Mouse (Mus musculus) myocyte (in vitro differentiated cells): ENCODE data around the gene Gns. TPM values are rescaled to one million over a fixed set of nuclear protein-coding genes. Genes with fewer than 3 reads are reported as not detected.

Experiments
- H3K27me3 ChIP-seq: one replicate; pipeline ENCODE4 v1.6.1; 2011; ENCODE audit not compliant: control insufficient read depth, insufficient read depth, insufficient read length
- H3K36me3 ChIP-seq: one replicate; pipeline ENCODE4 v1.6.1; 2011; ENCODE audit not compliant: control insufficient read depth, insufficient read depth
- H3K4me2 ChIP-seq: one replicate; pipeline ENCODE4 v1.6.1; 2011; ENCODE audit warnings: low read depth, control low read depth
- H3K4me3 ChIP-seq: one replicate; pipeline ENCODE4 v1.5.1; 2011; ENCODE audit warnings: mild to moderate bottlenecking, control low read depth, moderate library complexity
- H3K79me2 ChIP-seq: one replicate; pipeline ENCODE4 v1.6.1; 2011; ENCODE audit not compliant: control insufficient read depth, insufficient read depth
- H3ac ChIP-seq: one replicate; pipeline ENCODE4 v1.6.1; 2011; ENCODE audit not compliant: control insufficient read depth, insufficient read length
- CEBPB ChIP-seq: IDR thresholded peaks from 2 replicates; pipeline ENCODE4 v1.6.1; 2011; ENCODE audit warnings: mild to moderate bottlenecking, moderate library complexity; ENCODE audit not compliant: poor library complexity, insufficient read depth, severe bottlenecking
- E2F4 ChIP-seq: IDR thresholded peaks from one replicate; pipeline ENCODE4 v1.6.1; 2011; ENCODE audit warnings: mild to moderate bottlenecking, control low read depth, moderate library complexity; ENCODE audit not compliant: insufficient read depth
- MAX ChIP-seq: IDR thresholded peaks from one replicate; pipeline ENCODE4 v1.6.1; 2011; ENCODE audit warnings: low read depth, mild to moderate bottlenecking, control low read depth
- MYOD1 ChIP-seq, 3 experiments: IDR thresholded peaks; one replicate each; pipeline ENCODE4 v1.6.1; 2011; ENCODE audit warnings: control low read depth in 2 of 3, low read depth in 2 of 3, mild to moderate bottlenecking in 2 of 3, moderate library complexity in 1 of 3; ENCODE audit not compliant: insufficient read length in 2 of 3, control insufficient read depth in 1 of 3
- MYOG ChIP-seq, 3 experiments: IDR thresholded peaks; one replicate each; pipeline ENCODE4 v1.6.1; 2011; ENCODE audit warnings: control low read depth in 2 of 3, low read depth in 2 of 3, mild to moderate bottlenecking in 2 of 3; ENCODE audit not compliant: insufficient read length in 2 of 3, control insufficient read depth in 1 of 3, insufficient read depth in 1 of 3
- POLR2A ChIP-seq: IDR thresholded peaks from one replicate; pipeline ENCODE4 v1.6.1; 2011; ENCODE audit warnings: low read depth, mild to moderate bottlenecking, control low read depth, moderate library complexity; ENCODE audit not compliant: insufficient read length
- POLR2AphosphoS2 ChIP-seq: IDR thresholded peaks from one replicate; pipeline ENCODE4 v1.6.1; 2011; ENCODE audit warnings: low read depth, control low read depth; ENCODE audit not compliant: insufficient read length
- REST ChIP-seq: IDR thresholded peaks from one replicate; pipeline ENCODE4 v1.6.1; 2011; ENCODE audit warnings: mild to moderate bottlenecking, control low read depth, moderate library complexity; ENCODE audit not compliant: insufficient read depth, insufficient read length
- SRF ChIP-seq: IDR thresholded peaks from one replicate; pipeline ENCODE4 v1.6.1; 2011; ENCODE audit warnings: low read depth; ENCODE audit not compliant: control insufficient read depth, insufficient read length
- TCF12 ChIP-seq: IDR thresholded peaks from one replicate; pipeline ENCODE4 v1.6.1; 2011; ENCODE audit warnings: mild to moderate bottlenecking, control low read depth; ENCODE audit not compliant: poor library complexity, insufficient read depth, severe bottlenecking
- TCF3 ChIP-seq: IDR thresholded peaks from one replicate; pipeline ENCODE4 v1.6.1; 2011; ENCODE audit warnings: low read depth, control low read depth; ENCODE audit not compliant: insufficient read length
- USF1 ChIP-seq: IDR thresholded peaks from one replicate; pipeline ENCODE4 v1.6.1; 2011; ENCODE audit warnings: low read depth, mild to moderate bottlenecking, control low read depth, moderate library complexity
- polyA plus RNA-seq: library from polyadenylated mRNA; unstranded; fragments of >200 nt; fragmentation: generic; extraction: Trizol; gene quantifications from one replicate; pipeline ENCODE4 v1.2.1, GENCODE M21; 2012; ENCODE audit warnings: missing spikeins

Gns gene
- polyA plus RNA-seq, 1 experiment: 81.4 TPM

DNA sequence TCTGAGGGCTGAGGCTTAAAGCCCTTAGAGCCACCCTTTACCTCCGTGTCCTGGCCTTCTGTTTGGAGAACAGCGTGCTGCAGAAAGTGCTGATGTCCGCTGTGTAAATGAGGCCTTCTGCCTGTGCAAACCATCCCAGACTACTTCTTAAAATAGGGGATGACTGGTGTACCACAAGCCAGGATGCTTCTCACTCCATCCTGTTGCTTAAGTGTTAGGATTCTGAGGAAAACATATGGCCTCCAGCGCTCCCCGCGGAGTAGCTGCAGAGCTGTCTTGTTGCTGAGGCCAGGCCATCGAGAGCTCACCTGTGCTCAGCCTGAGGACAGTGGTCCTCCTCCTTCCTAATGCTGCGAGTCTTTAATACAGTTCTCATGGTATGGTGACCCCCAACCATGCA, 27.0 kb downstream of the Gns start:
- H3K79me2 ChIP-seq: no peaks in the 10 kb centered on the region
- H3K4me3 ChIP-seq: no peak overlapping the region
- no peak for TF ChIP-seq POLR2AphosphoS2
- TF ChIP-seq USF1: no peak
- no peak for TF ChIP-seq TCF12
- no peak for TF ChIP-seq REST
- TF ChIP-seq TCF3: no peak
- TF ChIP-seq E2F4: no peak
- no peak for TF ChIP-seq MYOD1 (IDR thresholded peaks at IDR 0.05; ENCODE audit: control insufficient read depth in 1 of 3, insufficient read length in 2 of 3, low read depth in 2 of 3)
- no peak for TF ChIP-seq SRF
- TF ChIP-seq MAX: no peak
- no peak for TF ChIP-seq MYOG (IDR thresholded peaks at IDR 0.05; ENCODE audit: control insufficient read depth in 1 of 3, insufficient read depth in 1 of 3, insufficient read length in 2 of 3, low read depth in 2 of 3)
- no peak for TF ChIP-seq CEBPB
- no peak for TF ChIP-seq POLR2A

DNA sequence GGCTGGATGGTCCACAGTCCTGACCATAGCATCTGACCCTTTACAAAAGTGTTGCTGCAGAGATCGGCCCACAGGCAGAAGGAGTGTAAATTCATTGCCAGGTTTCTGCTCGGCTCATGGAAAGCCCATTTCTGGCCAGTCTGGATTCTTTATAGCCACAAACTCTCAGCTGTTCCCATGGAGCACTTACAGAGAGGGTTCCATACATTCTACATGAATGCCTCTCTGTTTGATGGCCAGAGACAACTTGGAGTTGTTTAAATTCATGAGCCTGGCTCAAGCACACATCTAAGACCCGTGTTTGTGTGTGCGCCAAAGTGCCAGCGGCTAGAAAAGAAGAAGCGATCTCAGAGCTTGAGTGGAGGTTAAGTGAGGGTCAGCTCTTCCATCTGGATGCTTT, 29.4 kb downstream of the Gns start:
- Histone ChIP-seq H3K4me2 (no peak overlapping the region), H3ac (no peak overlapping the region), H3K27me3 (no peaks in the 10 kb centered on the region), H3K36me3 (peaks cover 19% of the 10 kb centered on the region), H3K79me2 (no peaks in the 10 kb centered on the region), H3K4me3 (no peak overlapping the region)
- TF ChIP-seq USF1 (no peak), MYOD1 (IDR thresholded peaks at IDR 0.05; ENCODE audit: control insufficient read depth in 1 of 3, insufficient read length in 2 of 3, low read depth in 2 of 3) (no peak)

More for the DNA sequence above, 27.0 kb downstream of the Gns start:
- Histone ChIP-seq H3K4me2 (no peak overlapping the region), H3K27me3 (no peaks in the 10 kb centered on the region), H3K36me3 (peaks cover 19% of the 10 kb centered on the region), H3ac (no peak overlapping the region)

DNA sequence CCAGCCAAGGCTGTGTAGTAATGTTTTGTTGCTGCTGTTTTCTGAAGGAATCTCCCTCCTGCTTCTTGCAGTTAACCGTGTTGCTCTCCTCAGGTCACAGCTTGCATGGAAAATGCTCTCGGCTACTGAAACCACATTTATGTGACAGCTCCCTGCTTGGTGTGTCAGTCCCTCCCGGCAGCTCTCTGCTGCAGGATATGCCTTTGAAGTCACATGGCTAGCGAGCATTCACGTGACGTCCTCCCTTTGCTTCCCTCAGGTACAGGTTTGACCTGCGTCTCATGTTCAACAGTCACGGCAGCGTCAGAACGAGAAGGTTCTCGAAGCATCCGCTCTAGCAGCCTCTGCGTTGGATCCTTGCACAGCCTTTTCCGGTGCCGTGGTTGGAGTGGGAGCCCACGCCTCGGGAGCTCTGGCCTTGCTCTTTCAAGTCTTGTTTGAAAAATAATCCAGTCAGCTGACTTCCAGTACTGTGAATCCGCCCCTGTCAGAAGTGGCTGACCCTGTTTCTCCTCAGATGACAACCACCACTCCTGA, 30.0 kb downstream of the Gns start:
- TF ChIP-seq TCF12 (no peak), POLR2A (no peak), E2F4 (no peak), USF1 (no peak), TCF3 (no peak), REST (no peak), SRF (no peak), MAX (no peak), CEBPB (no peak), POLR2AphosphoS2 (no peak), MYOG (IDR thresholded peaks at IDR 0.05; ENCODE audit: control insufficient read depth in 1 of 3, insufficient read depth in 1 of 3, insufficient read length in 2 of 3, low read depth in 2 of 3) (no peak), MYOD1 (IDR thresholded peaks at IDR 0.05; ENCODE audit: control insufficient read depth in 1 of 3, insufficient read length in 2 of 3, low read depth in 2 of 3) (no peak)
- Histone ChIP-seq H3K79me2 (no peaks in the 10 kb centered on the region), H3K36me3 (peaks cover 19% of the 10 kb centered on the region), H3K4me2 (no peak overlapping the region), H3K4me3 (no peak overlapping the region), H3K27me3 (no peaks in the 10 kb centered on the region), H3ac (no peak overlapping the region)

DNA sequence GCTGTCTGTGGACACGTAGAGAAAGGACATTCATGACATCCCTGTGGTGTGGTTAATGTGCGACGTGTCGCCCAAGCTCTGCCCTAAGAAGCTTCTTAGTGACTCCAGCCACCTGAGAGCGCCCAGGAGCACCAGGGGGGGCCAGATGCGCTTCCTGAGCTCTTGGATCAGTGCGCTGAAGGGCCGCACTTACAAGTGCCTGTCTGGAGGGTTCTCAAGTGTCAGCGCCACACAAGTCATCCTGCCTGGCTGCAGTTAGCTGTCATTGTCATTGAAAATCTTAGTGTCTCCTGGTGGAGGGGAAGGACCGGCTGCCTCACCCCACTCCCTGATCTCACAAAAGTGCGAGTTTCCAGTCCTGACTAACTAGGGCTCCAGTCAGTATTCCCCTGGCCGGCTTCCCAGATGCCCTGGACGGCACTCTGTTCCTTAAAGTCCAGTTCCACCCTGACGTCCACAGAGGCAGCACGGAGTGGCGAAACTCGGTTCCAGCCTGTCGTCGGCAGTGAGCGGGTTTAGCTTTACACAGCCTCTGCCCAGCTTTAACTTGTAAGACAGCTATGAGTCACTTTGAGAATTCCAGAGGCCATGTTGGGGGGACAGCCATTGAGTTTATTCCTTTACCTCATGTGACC, 30.8 kb downstream of the Gns start:
- Histone ChIP-seq H3K4me3 (no peak overlapping the region), H3ac (no peak overlapping the region), H3K4me2 (no peak overlapping the region), H3K79me2 (no peaks in the 10 kb centered on the region), H3K27me3 (no peaks in the 10 kb centered on the region), H3K36me3 (peaks cover 19% of the 10 kb centered on the region)
- TF ChIP-seq TCF3 (no peak), CEBPB (no peak), POLR2A (no peak)

DNA sequence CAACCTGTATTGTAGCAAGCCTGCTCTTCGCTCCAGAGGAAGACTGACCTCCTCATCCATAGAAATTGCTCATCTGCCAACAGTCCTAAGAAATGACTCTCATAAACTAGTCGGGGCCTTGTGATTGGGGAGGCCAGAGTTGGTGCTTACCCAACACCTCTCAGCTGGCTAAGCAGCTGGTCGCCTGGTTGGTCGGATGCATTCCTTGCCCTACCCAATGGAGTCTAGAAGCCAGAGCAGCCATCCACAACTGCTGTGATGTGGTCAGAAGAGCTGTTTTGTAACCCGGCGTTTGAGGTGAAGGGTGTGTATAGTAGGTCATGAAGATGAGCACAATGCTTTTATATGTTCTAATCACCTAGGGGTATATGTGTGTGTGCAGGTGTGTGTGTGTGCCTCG, 33.7 kb downstream of the Gns start:
- Histone ChIP-seq H3K79me2 (no peaks in the 10 kb centered on the region), H3K36me3 (peaks cover 8% of the 10 kb centered on the region), H3K27me3 (no peaks in the 10 kb centered on the region), H3ac (no peak overlapping the region), H3K4me3 (no peak overlapping the region), H3K4me2 (no peak overlapping the region)
- TF ChIP-seq SRF (no peak), CEBPB (no peak), MAX (no peak), POLR2A (no peak), TCF12 (no peak), POLR2AphosphoS2 (no peak), MYOG (IDR thresholded peaks at IDR 0.05; ENCODE audit: control insufficient read depth in 1 of 3, insufficient read depth in 1 of 3, insufficient read length in 2 of 3, low read depth in 2 of 3) (peak in 1 of 3 experiments; percentile 87), E2F4 (no peak), MYOD1 (IDR thresholded peaks at IDR 0.05; ENCODE audit: control insufficient read depth in 1 of 3, insufficient read length in 2 of 3, low read depth in 2 of 3) (peak in 2 of 3 experiments; percentile 57 to 75), USF1 (no peak), REST (no peak), TCF3 (peak; percentile 53)
